In the genomic region with DNA sequence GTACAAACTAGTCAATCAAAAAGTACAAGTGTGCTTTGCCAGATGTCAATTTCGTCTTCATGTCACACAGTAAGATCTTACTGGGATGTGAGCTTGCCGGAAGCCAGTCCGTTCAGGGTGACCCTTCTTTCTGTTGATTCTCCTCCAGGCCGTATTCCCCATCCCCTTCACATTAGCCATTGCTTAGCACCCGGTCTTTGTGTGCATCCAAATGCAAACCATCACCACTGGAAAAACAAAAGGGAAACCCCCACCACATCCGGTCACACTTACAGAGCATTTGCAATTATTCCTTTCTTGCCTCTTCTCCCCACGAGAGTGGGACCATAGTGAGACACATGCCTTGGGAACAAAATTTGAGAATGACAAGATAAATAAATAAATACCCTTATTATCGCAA, we compare ENCODE assay signal across 17 mouse cellular contexts.
"Had no signal": no experiment of that assay in that cellular context is flagged by ENCODE, and none has a peak within 500 bp of the region (broad histone marks: within the 10 kb centered on the region; RNA-seq: fewer than 3 reads in every experiment).

No protein-coding gene starts in this region.

- H3K9me3 ChIP-seq: midbrain, embryonic 12.5 days; neural tube, embryonic 13.5 days had no signal

- ATAC-seq: liver, postnatal 0 days; lung, postnatal 0 days; midbrain, embryonic 16.5 days had no signal

- H3K27ac ChIP-seq: left cerebral cortex, adult 2 months; liver, embryonic 14.5 days; macrophage; midbrain, embryonic 12.5 days; neural tube, embryonic 13.5 days had no signal

- H3K4me2 ChIP-seq: lung, embryonic 14.5 days; midbrain, embryonic 12.5 days; neural tube, embryonic 13.5 days had no signal

- H3K4me3 ChIP-seq: left cerebral cortex, adult 2 months; midbrain, embryonic 12.5 days; myocyte; neural tube, embryonic 13.5 days had no signal

- H3K36me3 ChIP-seq: midbrain, embryonic 12.5 days; neural tube, embryonic 13.5 days had no signal

- H3K9ac ChIP-seq: liver, embryonic 14.5 days; liver, postnatal 0 days; lung, embryonic 14.5 days; midbrain, embryonic 12.5 days; neural tube, embryonic 13.5 days had no signal

- H3K27me3 ChIP-seq: neural tube, embryonic 13.5 days had no signal

- DNase-seq: kidney, adult 9 months; kidney, postnatal 14 days; kidney, postnatal 4 days; liver, postnatal 0 days; lung, embryonic 14.5 days; retina, postnatal 1 day; right cerebral cortex, postnatal 25 days; thymus, adult 18-20 months; thymus, postnatal 36 days had no signal
